Mouse (Mus musculus) kidney, postnatal 4 days (tissue): ENCODE data around the gene 4932411N23Rik.
"Not testable (repeated sequence)": the region's sequence is repeated elsewhere in the genome, so short reads cannot be mapped to it uniquely, and the experiment has no call there.

ENCODE experiments used
- DNase-seq, 2 experiments: peaks; one replicate each; pipeline ENCODE4 v3.0.0; 2021; ENCODE audit warnings: mixed read lengths in 2 of 2

4932411N23Rik gene

DNA sequence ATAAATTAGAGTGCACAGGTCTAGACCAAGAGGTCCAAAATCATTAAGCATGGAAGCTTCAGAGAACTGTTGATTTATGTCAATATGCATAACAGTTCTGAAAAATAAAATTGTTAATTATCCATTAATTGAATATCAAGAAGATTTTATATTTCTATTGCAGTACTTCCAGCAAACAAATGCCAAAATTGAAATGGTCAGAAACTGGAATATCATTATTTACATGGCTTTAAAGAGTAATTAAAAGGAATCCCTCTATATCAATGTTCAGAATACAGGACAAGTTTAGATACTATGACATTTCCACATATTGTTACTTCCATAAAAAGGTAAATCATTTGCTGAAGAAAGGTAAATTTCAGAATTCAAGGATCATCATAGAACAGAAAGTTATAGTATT lies at the start of gene 4932411N23Rik:
Gene 4932411N23Rik, minus strand, starts transcription at position 101 of the 400 bp plus-strand sequence.
- no peak for DNase-seq

DNA sequence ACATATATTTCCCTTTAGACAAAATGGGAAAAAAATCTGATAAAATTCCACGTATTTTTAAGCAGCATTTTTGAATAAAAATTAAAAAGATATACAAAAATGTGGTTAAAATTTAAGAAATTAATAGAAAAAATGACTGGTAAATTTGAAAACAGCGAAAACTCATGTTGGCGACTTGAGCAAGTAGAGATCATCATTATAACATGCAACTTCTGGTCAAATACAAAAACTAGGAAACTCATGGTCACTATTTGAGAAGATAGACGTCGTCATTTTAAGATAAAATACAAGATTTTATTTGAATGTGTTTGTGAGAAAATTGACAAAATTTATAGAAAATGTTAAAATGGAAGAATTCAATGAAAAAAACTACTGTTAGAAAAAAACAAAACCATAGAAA lies 35.8 kb downstream of the 4932411N23Rik start:
- DNase-seq = no peak

DNA sequence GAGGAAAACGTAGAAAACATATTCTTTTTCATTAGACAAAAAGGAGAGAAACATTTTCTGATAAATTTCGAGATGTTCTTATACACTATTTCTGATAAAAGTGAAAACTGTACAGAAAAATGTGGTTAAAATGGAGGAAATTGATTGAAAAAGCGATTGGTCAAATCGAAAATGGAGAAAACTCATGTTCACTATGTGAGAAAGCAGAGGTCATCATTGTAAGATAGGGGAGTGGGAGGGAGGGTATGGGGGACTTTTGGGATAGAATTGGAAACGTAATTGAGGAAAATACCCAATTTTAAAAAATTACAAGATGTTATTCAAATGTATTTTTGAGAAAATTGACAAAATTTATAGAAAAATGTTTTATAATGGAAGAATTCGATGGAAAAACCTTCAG lies 38.0 kb downstream of the 4932411N23Rik start:
- not testable (repeated sequence) for DNase-seq

DNA sequence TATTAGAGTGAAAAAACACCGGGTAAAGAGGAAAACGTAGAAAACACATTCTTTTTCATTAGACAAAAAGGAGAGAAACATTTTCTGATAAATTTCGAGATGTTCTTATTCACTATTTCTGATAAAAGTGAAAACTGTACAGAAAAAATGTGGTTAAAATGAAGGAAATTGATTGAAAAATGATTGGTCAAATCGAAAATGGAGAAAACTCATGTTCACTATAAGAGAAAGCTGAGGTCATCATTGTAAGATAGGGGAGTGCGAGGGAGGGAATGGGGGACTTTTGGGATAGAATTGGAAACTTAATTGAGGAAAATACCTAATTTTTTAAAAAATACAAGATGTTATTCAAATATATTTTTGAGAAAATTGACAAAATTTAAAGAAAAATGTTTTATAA lies 40.8 kb downstream of the 4932411N23Rik start:
- DNase-seq = not testable (repeated sequence)

DNA sequence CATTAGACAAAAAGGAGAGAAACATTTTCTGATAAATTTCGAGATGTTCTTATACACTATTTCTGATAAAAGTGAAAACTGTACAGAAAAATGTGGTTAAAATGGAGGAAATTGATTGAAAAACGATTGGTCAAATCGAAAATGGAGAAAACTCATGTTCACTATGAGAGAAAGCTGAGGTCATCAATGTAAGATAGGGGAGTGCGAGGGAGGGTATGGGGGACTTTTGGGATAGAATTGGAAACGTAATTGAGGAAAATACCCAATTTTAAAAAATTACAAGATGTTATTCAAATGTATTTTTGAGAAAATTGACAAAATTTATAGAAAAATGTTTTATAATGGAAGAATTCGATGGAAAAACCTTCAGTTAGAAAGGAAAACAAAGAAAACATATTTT lies 42.2 kb downstream of the 4932411N23Rik start:
- peak in 1 of 2 experiments; percentile 1 for DNase-seq
